Mouse (Mus musculus): ENCODE results near the gene Rpl9-ps6. TPM values are rescaled to one million over a fixed set of nuclear protein-coding genes. Genes with fewer than 3 reads are reported as not detected.

Gene Rpl9-ps6
- total RNA-seq, 1 experiment from 2014 or later = 74.3 TPM

Other genes starting within 250 kb of the Rpl9-ps6 start
- gene Sgms1, start 76.9 kb downstream of the Rpl9-ps6 start, total RNA-seq (2021) = 62.6 and 75.9 TPM in 2 replicates
- gene Minpp1, start 19.2 kb upstream of the Rpl9-ps6 start, total RNA-seq (2021) = 31.8 and 34.9 TPM in 2 replicates
- gene Papss2, start 129.2 kb upstream of the Rpl9-ps6 start, total RNA-seq (2021) = 27.7 and 36.4 TPM in 2 replicates

All from adrenal gland, postnatal 14 days (tissue).